Mouse (Mus musculus) E14TG2a.4 (cell line): ENCODE results near the gene Trim34a.

ENCODE experiments used
- CTCF ChIP-seq: conservative IDR thresholded peaks from 2 replicates; pipeline ENCODE4 v1.5.1; 2014; ENCODE audit warnings: low read length
- NANOG ChIP-seq: IDR thresholded peaks from 2 replicates; pipeline ENCODE4 v1.6.1; 2014; ENCODE audit warnings: borderline replicate concordance, low read length, mixed read lengths

DNA sequence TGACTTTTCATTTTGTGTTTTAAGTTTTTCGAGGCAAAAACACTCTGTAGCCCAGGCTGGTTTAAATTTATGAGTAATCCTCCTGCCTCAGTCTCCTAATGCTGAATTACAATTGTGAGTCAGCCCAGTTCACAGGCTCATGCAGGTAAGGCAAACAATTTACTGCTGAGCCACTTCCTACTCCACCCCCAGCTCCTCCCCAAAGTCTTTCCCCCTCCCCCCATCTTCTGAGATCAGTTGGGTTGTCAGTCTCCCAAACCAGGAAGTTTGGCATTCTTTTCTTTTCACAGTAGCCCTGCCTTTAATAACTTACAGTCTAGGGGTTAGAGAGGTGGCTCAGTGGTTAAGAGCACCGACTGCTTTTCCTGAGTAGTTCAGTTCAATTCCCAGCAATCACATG, 26.4 kb upstream of the Trim34a start:
- no peak for TF ChIP-seq CTCF
- no peak for TF ChIP-seq NANOG
